Mouse (Mus musculus) lung, embryonic 14.5 days (tissue): ENCODE data around the gene Smad6. TPM values are rescaled to one million over a fixed set of nuclear protein-coding genes. Genes with fewer than 3 reads are reported as not detected.

Experiments
- ATAC-seq: fragments of 200-750 bp; cut with Nextera tagmentation; 2 replicates; pipeline ENCODE4 v1.8.0; 2017; ENCODE audit warnings: mild to moderate bottlenecking, moderate TSS enrichment, moderate library complexity; ENCODE audit not compliant: insufficient read depth
- DNase-seq: peaks from one replicate; pipeline ENCODE4 v3.0.0-alpha.2; 2015
- H3K27ac ChIP-seq: fragments of 300-500 bp; sonication (generic); 2 replicates; pipeline ENCODE4 v1.5.1; 2014; ENCODE audit warnings: low read depth, mild to moderate bottlenecking, moderate library complexity
- H3K27me3 ChIP-seq: fragments of 300-500 bp; sonication (generic); 2 replicates; pipeline ENCODE4 v1.6.1; 2014; ENCODE audit warnings: low read length, control low read depth; ENCODE audit not compliant: insufficient read depth
- H3K36me3 ChIP-seq: fragments of 300-500 bp; sonication (generic); 2 replicates; pipeline ENCODE4 v1.6.1; 2014; ENCODE audit warnings: control low read depth; ENCODE audit not compliant: insufficient read depth
- H3K4me1 ChIP-seq: fragments of 300-500 bp; sonication (generic); 2 replicates; pipeline ENCODE4 v1.6.1; 2014; ENCODE audit warnings: antibody characterized with exemption, control low read depth; ENCODE audit not compliant: insufficient read depth
- H3K4me2 ChIP-seq: fragments of 300-500 bp; sonication (generic); 2 replicates; pipeline ENCODE4 v1.6.1; 2014; ENCODE audit warnings: mild to moderate bottlenecking
- H3K4me3 ChIP-seq: fragments of 300-500 bp; sonication (generic); 2 replicates; pipeline ENCODE4 v1.5.1; 2014; ENCODE audit warnings: low read depth, low read length
- H3K9ac ChIP-seq: fragments of 300-500 bp; sonication (generic); 2 replicates; pipeline ENCODE4 v1.6.1; 2014
- H3K9me3 ChIP-seq: fragments of 300-500 bp; sonication (generic); 2 replicates; pipeline ENCODE4 v1.6.1; 2016; ENCODE audit warnings: low read depth, low read length, control low read depth
- CTCF ChIP-seq: IDR thresholded peaks from 2 replicates; pipeline ENCODE4 v1.5.1; 2016; ENCODE audit warnings: antibody characterized with exemption, low read depth
- WGBS: fragments of 180-500 bp; shearing (Covaris S2); extraction: QIAGEN DNeasy Blood & Tissue Kit; methylation state at CpG from one replicate; pipeline ENCODE4 v1.1.7; 2014; 5-methylcytosine and 5-hydroxymethylcytosine counted together
- polyA plus RNA-seq: library from polyadenylated mRNA; unstranded; fragments of >200 nt; fragmentation: Nextera tagmentation; extraction: Ambion mirVana; gene quantifications from 2 replicates; pipeline ENCODE4 v1.2.1, GENCODE M21; 2014

The Smad6 gene
- polyA plus RNA-seq, 1 experiment from 2014 or later, result 15.3 TPM

GRCm38 (mm10) chr9:63949393-63949792, 72.5 kb downstream of the Smad6 start:
- Histone ChIP-seq H3K36me3 (peaks cover 28% of the 10 kb centered on the region), H3K4me3 (no peak overlapping the region), H3K27me3 (no peaks in the 10 kb centered on the region), H3K4me1 (no peaks in the 10 kb centered on the region; the same call in 1 of the 2 replicates), H3K4me2 (no peak overlapping the region), H3K9me3 (no peaks in the 10 kb centered on the region), H3K27ac (no peak overlapping the region), H3K9ac (no peak overlapping the region)
- 44% methylated on average over 4 of the region's 4 CpGs for WGBS
- no peak for TF ChIP-seq CTCF
- ATAC-seq (0 out of 2 replicates have a peak, but pooled peaks have one; percentile 10), DNase-seq (no peak)

GRCm38 (mm10) chr9:63942608-63942982, 79.3 kb downstream of the Smad6 start:
- H3K9ac ChIP-seq, result no peak overlapping the region
- no peaks in the 10 kb centered on the region for H3K27me3 ChIP-seq
- ATAC-seq, result peak; percentile 35; the same call in 1 of the 2 replicates
- no peaks in the 10 kb centered on the region for H3K36me3 ChIP-seq
- no peak for TF ChIP-seq CTCF
- no peak for DNase-seq
- H3K4me2 ChIP-seq, result no peak overlapping the region
- no peak overlapping the region for H3K4me3 ChIP-seq
- WGBS, result 51% methylated on average over 2 of the region's 2 CpGs
- peaks cover 10% of the 10 kb centered on the region; the same call in 1 of the 2 replicates for H3K4me1 ChIP-seq
- 0 out of 2 replicates have a peak overlapping the region, but pooled peaks have one; percentile 32 for H3K27ac ChIP-seq
- no peaks in the 10 kb centered on the region for H3K9me3 ChIP-seq

GRCm38 (mm10) chr9:63941747-63942607, 79.9 kb downstream of the Smad6 start:
- H3K4me3 ChIP-seq, result no peak overlapping the region
- H3K4me2 ChIP-seq, result no peak overlapping the region
- ATAC-seq (peak; percentile 82), DNase-seq (peak; percentile 67)
- H3K27ac ChIP-seq, result peak overlapping the region; percentile 88
- H3K9me3 ChIP-seq, result no peaks in the 10 kb centered on the region
- peaks cover 10% of the 10 kb centered on the region; the same call in 1 of the 2 replicates for H3K4me1 ChIP-seq
- no peaks in the 10 kb centered on the region for H3K36me3 ChIP-seq
- H3K9ac ChIP-seq, result peak overlapping the region; percentile 25; the same call in 1 of the 2 replicates
- WGBS, result 39% methylated on average over 12 of the region's 12 CpGs
- no peaks in the 10 kb centered on the region for H3K27me3 ChIP-seq
- TF ChIP-seq CTCF, result no peak

GRCm38 (mm10) chr9:63936256-63936655, 85.6 kb downstream of the Smad6 start:
- TF ChIP-seq CTCF, result no peak
- Histone ChIP-seq H3K27ac (no peak overlapping the region), H3K9ac (no peak overlapping the region), H3K4me1 (no peaks in the 10 kb centered on the region), H3K36me3 (no peaks in the 10 kb centered on the region), H3K9me3 (no peaks in the 10 kb centered on the region), H3K27me3 (no peaks in the 10 kb centered on the region), H3K4me2 (no peak overlapping the region), H3K4me3 (no peak overlapping the region)
- 53% methylated on average over 5 of the region's 5 CpGs for WGBS
- no peak for ATAC-seq
- no peak for DNase-seq

GRCm38 (mm10) chr9:63933068-63933467, 88.8 kb downstream of the Smad6 start:
- no peak for TF ChIP-seq CTCF
- no peak for ATAC-seq
- no peaks in the 10 kb centered on the region for H3K36me3 ChIP-seq
- H3K9ac ChIP-seq, result no peak overlapping the region
- H3K4me3 ChIP-seq, result no peak overlapping the region
- DNase-seq, result no peak
- no peak overlapping the region for H3K27ac ChIP-seq
- no peaks in the 10 kb centered on the region for H3K9me3 ChIP-seq
- WGBS, result 29% methylated on average over 5 of the region's 5 CpGs
- no peak overlapping the region for H3K4me2 ChIP-seq
- no peaks in the 10 kb centered on the region for H3K4me1 ChIP-seq
- no peaks in the 10 kb centered on the region for H3K27me3 ChIP-seq

- peak overlapping the region; percentile 44; the same call in 1 of the 2 replicates for H3K27ac ChIP-seq
- TF ChIP-seq CTCF, result no peak
- H3K9ac ChIP-seq, result peak overlapping the region; percentile 61
Observed at GRCm38 (mm10) chr9:63927340-63928049, 94.4 kb downstream of the Smad6 start.

GRCm38 (mm10) chr9:63926377-63926776, 95.5 kb downstream of the Smad6 start:
- DNase-seq (peak; percentile 67), ATAC-seq (no peak)
- Histone ChIP-seq H3K9me3 (no peaks in the 10 kb centered on the region), H3K4me1 (peaks cover 18% of the 10 kb centered on the region), H3K4me2 (no peak overlapping the region), H3K36me3 (no peaks in the 10 kb centered on the region), H3K9ac (no peak overlapping the region), H3K27me3 (no peaks in the 10 kb centered on the region), H3K27ac (no peak overlapping the region; the same call in 1 of the 2 replicates), H3K4me3 (no peak overlapping the region)
- 63% methylated on average over 7 of the region's 7 CpGs for WGBS
- TF ChIP-seq CTCF, result no peak

More at GRCm38 (mm10) chr9:63927340-63928049, 94.4 kb downstream of the Smad6 start:
- no peaks in the 10 kb centered on the region for H3K36me3 ChIP-seq
- peak; percentile 78 for DNase-seq
- no peaks in the 10 kb centered on the region for H3K9me3 ChIP-seq
- 2% methylated on average over 34 of the region's 34 CpGs for WGBS
- H3K4me3 ChIP-seq, result peak overlapping the region; percentile 11; the same call in 1 of the 2 replicates
- H3K4me2 ChIP-seq, result peak overlapping the region; percentile 61
- ATAC-seq, result peak; percentile 67
- peaks cover 18% of the 10 kb centered on the region for H3K4me1 ChIP-seq
- H3K27me3 ChIP-seq, result no peaks in the 10 kb centered on the region
